Comparison of ENCODE assay signal across 13 mouse cellular contexts in genomic region chr1:133856133-133856541, GRCm38 (mm10). TPM values are rescaled to one million over a fixed set of nuclear protein-coding genes. Genes with fewer than 3 reads are reported as not detected.
DNase-seq lines count a peak whose midpoint lies in the region; ATAC-seq and TF ChIP-seq lines count a peak whose summit lies in the region.
"Had no signal": no experiment of that assay in that cellular context is flagged by ENCODE, and none has a peak within 500 bp of the region (broad histone marks: within the 10 kb centered on the region; RNA-seq: fewer than 3 reads in every experiment).

No protein-coding gene starts in this region.

- H3K4me3 ChIP-seq in forebrain, embryonic 16.5 days (replicated peaks; ENCODE audit: low read length), result no peak overlapping the region
- H3K4me3 ChIP-seq in forebrain, embryonic 10.5 days, result no peak overlapping the region
- H3K4me3 ChIP-seq in midbrain, embryonic 12.5 days, result no peak overlapping the region
- no peak overlapping the region for H3K4me3 ChIP-seq in midbrain, embryonic 13.5 days (replicated peaks)
- no peak overlapping the region for H3K4me3 ChIP-seq in myocyte
- H3K4me3 ChIP-seq: liver, embryonic 13.5 days had no signal

- H3K4me2 ChIP-seq in forebrain, embryonic 16.5 days (ENCODE audit: low read length), result no peak overlapping the region
- no peak overlapping the region for H3K4me2 ChIP-seq in midbrain, embryonic 12.5 days (replicated peaks)
- H3K4me2 ChIP-seq in midbrain, embryonic 13.5 days (replicated peaks), result no peak overlapping the region
- H3K4me2 ChIP-seq in myocyte (ENCODE audit: low read depth), result peak overlapping the region; percentile 63

- no peaks in the 10 kb centered on the region for H3K79me2 ChIP-seq in myocyte (ENCODE audit: control insufficient read depth, insufficient read depth)

- H3ac ChIP-seq in myocyte (ENCODE audit: control insufficient read depth, insufficient read length), result no peak overlapping the region

- H3K36me3 ChIP-seq in forebrain, embryonic 16.5 days (ENCODE audit: control insufficient read depth, insufficient read depth), result no peaks in the 10 kb centered on the region
- H3K36me3 ChIP-seq in forebrain, embryonic 10.5 days (replicated peaks), result no peaks in the 10 kb centered on the region
- H3K36me3 ChIP-seq in midbrain, embryonic 12.5 days, result no peaks in the 10 kb centered on the region
- H3K36me3 ChIP-seq in midbrain, embryonic 13.5 days, result no peaks in the 10 kb centered on the region
- no peaks in the 10 kb centered on the region for H3K36me3 ChIP-seq in myocyte (ENCODE audit: control insufficient read depth, insufficient read depth)
- H3K36me3 ChIP-seq: liver, embryonic 13.5 days had no signal

- TF ChIP-seq POLR2A in myocyte (IDR thresholded peaks at IDR 0.05; ENCODE audit: insufficient read length, low read depth), result peak; percentile 61

- WGBS in forebrain, embryonic 16.5 days, result 34% methylated on average over 11 of the region's 11 CpGs
- WGBS in forebrain, embryonic 10.5 days, result 7% methylated on average over 11 of the region's 11 CpGs
- WGBS in midbrain, embryonic 12.5 days, result 7% methylated on average over 11 of the region's 11 CpGs
- 6% methylated on average over 11 of the region's 11 CpGs for WGBS in midbrain, embryonic 13.5 days

- H3K9ac ChIP-seq in forebrain, embryonic 16.5 days (replicated peaks; ENCODE audit: low read depth, low read length), result no peak overlapping the region
- H3K9ac ChIP-seq in midbrain, embryonic 12.5 days (replicated peaks), result no peak overlapping the region
- H3K9ac ChIP-seq in midbrain, embryonic 13.5 days (replicated peaks), result no peak overlapping the region

- H3K27me3 ChIP-seq in forebrain, embryonic 16.5 days (replicated peaks; ENCODE audit: control insufficient read depth, insufficient read depth, low read length), result no peaks in the 10 kb centered on the region; the same call in 1 of the 2 replicates
- peaks cover 67% of the 10 kb centered on the region for H3K27me3 ChIP-seq in forebrain, embryonic 10.5 days (ENCODE audit: poor library complexity, severe bottlenecking)
- peaks cover 42% of the 10 kb centered on the region for H3K27me3 ChIP-seq in midbrain, embryonic 12.5 days
- H3K27me3 ChIP-seq in midbrain, embryonic 13.5 days, result peaks cover 23% of the 10 kb centered on the region
- no peaks in the 10 kb centered on the region for H3K27me3 ChIP-seq in myocyte (ENCODE audit: control insufficient read depth, insufficient read depth, insufficient read length)

- no peak for DNase-seq in forebrain, embryonic 10.5 days (ENCODE audit: extremely low spot score, low spot score)
- DNase-seq in brain, adult 2 months (ENCODE audit: low read depth, low spot score), result peak; percentile 73
- no peak for DNase-seq in cerebellum, postnatal 25 days
- no peak for DNase-seq in heart, postnatal 36 days
- DNase-seq: cerebellum, adult 9-10 months; heart, postnatal 4 days; liver, embryonic 13.5 days; thymus, postnatal 36 days had no signal

- peaks cover 27% of the 10 kb centered on the region for H3K4me1 ChIP-seq in forebrain, embryonic 16.5 days (replicated peaks; ENCODE audit: control insufficient read depth, insufficient read depth, low read length)
- H3K4me1 ChIP-seq in forebrain, embryonic 10.5 days, result peaks cover 53% of the 10 kb centered on the region
- H3K4me1 ChIP-seq in midbrain, embryonic 12.5 days, result peaks cover 35% of the 10 kb centered on the region
- peaks cover 51% of the 10 kb centered on the region for H3K4me1 ChIP-seq in midbrain, embryonic 13.5 days (replicated peaks)

- no peak overlapping the region for H3K27ac ChIP-seq in forebrain, embryonic 16.5 days (ENCODE audit: low read length)
- H3K27ac ChIP-seq in forebrain, embryonic 10.5 days, result no peak overlapping the region
- no peak overlapping the region for H3K27ac ChIP-seq in midbrain, embryonic 12.5 days (replicated peaks)
- no peak overlapping the region for H3K27ac ChIP-seq in midbrain, embryonic 13.5 days
- H3K27ac ChIP-seq: liver, embryonic 13.5 days had no signal

- H3K9me3 ChIP-seq in forebrain, embryonic 16.5 days (ENCODE audit: control insufficient read depth, low read length), result no peaks in the 10 kb centered on the region
- no peaks in the 10 kb centered on the region for H3K9me3 ChIP-seq in forebrain, embryonic 10.5 days
- H3K9me3 ChIP-seq in midbrain, embryonic 12.5 days, result no peaks in the 10 kb centered on the region
- no peaks in the 10 kb centered on the region for H3K9me3 ChIP-seq in midbrain, embryonic 13.5 days
- H3K9me3 ChIP-seq: liver, embryonic 13.5 days had no signal

- peak; percentile 36; the same call in 1 of the 2 replicates for ATAC-seq in forebrain, embryonic 16.5 days
- 0 out of 2 replicates have a peak, but pooled peaks have one; percentile 28 for ATAC-seq in midbrain, embryonic 12.5 days (ENCODE audit: low FRiP score, low read depth)
- ATAC-seq in midbrain, embryonic 13.5 days, result no peak
- ATAC-seq: CD4-positive, CD25-positive, alpha-beta regulatory T cell, adult 4 months had no signal

- intact Hi-C loops in heart, postnatal 36 days (cut with DNase I), result no loop called here

TF ChIP-seq in myocyte, 11 proteins besides CTCF, POLR2A, EP300 and RAD21:
- TF ChIP-seq TCF3 (IDR thresholded peaks at IDR 0.05; ENCODE audit: insufficient read length, low read depth) (no peak), SRF (IDR thresholded peaks at IDR 0.05; ENCODE audit: control insufficient read depth, insufficient read length, low read depth) (peak; percentile 15), MYOD1 (IDR thresholded peaks at IDR 0.05; ENCODE audit: control insufficient read depth in 1 of 3, insufficient read length in 2 of 3, low read depth in 2 of 3) (peak in 2 of 3 experiments; percentile 21 to 70), MYOG (IDR thresholded peaks at IDR 0.05; ENCODE audit: control insufficient read depth in 1 of 3, insufficient read depth in 1 of 3, insufficient read length in 2 of 3, low read depth in 2 of 3) (peak in 1 of 3 experiments; percentile 55), MAX (IDR thresholded peaks at IDR 0.05; ENCODE audit: low read depth) (no peak), REST (IDR thresholded peaks at IDR 0.05; ENCODE audit: insufficient read depth, insufficient read length) (no peak), E2F4 (IDR thresholded peaks at IDR 0.05; ENCODE audit: insufficient read depth) (no peak), POLR2AphosphoS2 (IDR thresholded peaks at IDR 0.05; ENCODE audit: insufficient read length, low read depth) (peak; percentile 51), USF1 (IDR thresholded peaks at IDR 0.05; ENCODE audit: low read depth) (no peak), CEBPB (IDR thresholded peaks at IDR 0.05; ENCODE audit: insufficient read depth, poor library complexity, severe bottlenecking) (0 out of 2 replicates have a peak, but pooled peaks have one; percentile 1)

RNA-seq across cellular contexts. Expression of gene Optc, which starts 51.7 kb away (rescaled TPM):
- 1.7 and 2.2 TPM in 2 replicates for polyA plus RNA-seq in forebrain, embryonic 16.5 days (2015; fragmentation: Nextera tagmentation; extraction: Ambion mirVana)
- polyA plus RNA-seq in forebrain, embryonic 10.5 days (2016; fragmentation: Nextera tagmentation; extraction: Ambion mirVana), result 1.2 and 2.3 TPM in 2 replicates
- polyA plus RNA-seq in midbrain, embryonic 12.5 days (2016; fragmentation: Nextera tagmentation; extraction: Ambion mirVana), result 3.0 and 4.2 TPM in 2 replicates
- 4.0 and 4.9 TPM in 2 replicates for polyA plus RNA-seq in midbrain, embryonic 13.5 days (2015; fragmentation: Nextera tagmentation; extraction: Ambion mirVana)
- polyA plus RNA-seq in myocyte (2012; fragmentation: generic; extraction: Trizol), result 0.49 TPM
- under 1 TPM; 0.42 to 0.65 TPM for total RNA-seq in heart, postnatal 36 days (2021)
- polyA plus RNA-seq: CD4-positive, CD25-positive, alpha-beta regulatory T cell, adult 4 months had no signal

RNA-seq across cellular contexts. Expression of gene Atp2b4, which starts 55.3 kb away (rescaled TPM):
- polyA plus RNA-seq in forebrain, embryonic 16.5 days (2015; fragmentation: Nextera tagmentation; extraction: Ambion mirVana), result 9.3 and 11.1 TPM in 2 replicates
- polyA plus RNA-seq in forebrain, embryonic 10.5 days (2016; fragmentation: Nextera tagmentation; extraction: Ambion mirVana), result 3.2 and 4.2 TPM in 2 replicates
- 8.3 and 10.7 TPM in 2 replicates for polyA plus RNA-seq in midbrain, embryonic 12.5 days (2016; fragmentation: Nextera tagmentation; extraction: Ambion mirVana)
- 7.8 and 8.2 TPM in 2 replicates for polyA plus RNA-seq in midbrain, embryonic 13.5 days (2015; fragmentation: Nextera tagmentation; extraction: Ambion mirVana)
- polyA plus RNA-seq in myocyte (2012; fragmentation: generic; extraction: Trizol), result 28.1 TPM
- 10 to 100 TPM; 19.5 to 23.7 TPM for total RNA-seq in heart, postnatal 36 days (2021)
